Mouse (Mus musculus) stomach, adult 2 months (tissue): Measurements from ENCODE around the gene Spz1. TPM values are rescaled to one million over a fixed set of nuclear protein-coding genes. Genes with fewer than 3 reads are reported as not detected.

Experiments used
- polyA plus RNA-seq: library from polyadenylated mRNA; depleted of rRNA; stranded (reverse); fragments of >200 nt; gene quantifications from 2 replicates; pipeline ENCODE4 v1.2.3, GENCODE M21; 2012; rRNA removed

The Spz1 gene
- 0.06 TPM in 1 of 2 replicates, not detected in the other for polyA plus RNA-seq

DNA sequence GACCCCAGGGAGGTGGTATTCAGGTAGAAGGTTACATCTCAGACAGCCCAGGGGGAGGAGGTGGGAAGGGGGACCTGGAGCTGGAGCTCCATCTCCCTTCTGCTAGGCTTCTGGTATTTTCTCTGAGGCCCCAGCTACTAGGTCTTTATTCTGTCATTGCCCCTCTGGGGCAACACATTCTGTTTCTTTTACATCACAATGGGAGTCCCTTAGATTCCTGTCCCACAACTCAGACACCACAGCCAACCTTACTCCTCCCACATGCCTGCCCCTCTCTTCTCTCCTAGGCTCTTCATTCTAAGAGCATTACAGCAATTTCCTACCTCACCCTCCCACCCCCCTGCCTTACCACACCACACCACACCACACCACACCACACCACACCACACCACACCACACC, at the start of gene Spz1:
TSS of gene Spz1 (minus strand) at position 101 of the 400 bp plus-strand sequence.

DNA sequence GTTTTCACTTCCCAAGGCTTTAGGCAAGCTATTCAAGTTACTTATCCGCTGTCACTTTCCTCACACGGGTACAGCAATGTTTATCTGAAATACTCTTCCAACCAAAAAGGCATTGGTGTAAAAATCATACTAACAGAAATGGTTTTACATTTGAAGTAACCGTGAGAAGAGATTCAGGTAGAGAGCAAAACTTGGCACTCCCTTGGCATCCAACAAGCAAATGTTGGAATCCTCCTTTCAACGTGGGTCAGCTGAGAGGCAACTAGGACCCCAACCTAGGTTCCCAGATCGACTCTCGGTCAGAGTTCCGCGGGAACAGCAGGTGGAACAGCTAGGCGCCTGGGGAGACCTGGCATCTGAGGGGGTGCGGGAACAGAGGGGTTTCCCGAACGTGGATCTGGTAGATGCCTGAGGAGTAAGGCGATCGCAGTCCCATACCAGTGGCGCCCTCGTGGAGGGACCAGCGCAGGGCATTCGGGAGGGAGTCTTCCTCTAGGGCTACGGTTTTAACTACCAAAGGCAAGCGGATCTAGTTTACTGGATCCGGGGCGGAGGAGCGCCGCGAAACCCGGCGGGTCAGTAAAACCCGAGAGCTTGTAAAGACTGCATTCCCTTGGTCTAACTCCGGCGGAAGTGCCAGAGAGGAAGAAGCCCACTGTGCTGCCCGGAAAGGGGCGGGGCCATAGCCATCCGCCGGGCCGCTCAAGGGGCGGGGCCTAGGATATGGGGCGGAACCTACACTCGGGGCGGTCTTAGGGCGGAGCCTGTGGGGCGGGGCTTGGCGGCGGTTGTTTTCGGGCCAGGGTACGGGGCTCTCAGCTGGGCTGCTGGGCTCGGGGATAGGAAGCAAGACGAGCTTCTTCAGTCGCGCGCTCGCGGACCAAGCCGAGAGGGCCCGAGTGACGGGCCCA, 34.6 kb upstream of the Spz1 start, which contains the start of gene Serinc5:
TSS of gene Serinc5 (plus strand) at position 781 of the 911 bp plus-strand sequence.

DNA sequence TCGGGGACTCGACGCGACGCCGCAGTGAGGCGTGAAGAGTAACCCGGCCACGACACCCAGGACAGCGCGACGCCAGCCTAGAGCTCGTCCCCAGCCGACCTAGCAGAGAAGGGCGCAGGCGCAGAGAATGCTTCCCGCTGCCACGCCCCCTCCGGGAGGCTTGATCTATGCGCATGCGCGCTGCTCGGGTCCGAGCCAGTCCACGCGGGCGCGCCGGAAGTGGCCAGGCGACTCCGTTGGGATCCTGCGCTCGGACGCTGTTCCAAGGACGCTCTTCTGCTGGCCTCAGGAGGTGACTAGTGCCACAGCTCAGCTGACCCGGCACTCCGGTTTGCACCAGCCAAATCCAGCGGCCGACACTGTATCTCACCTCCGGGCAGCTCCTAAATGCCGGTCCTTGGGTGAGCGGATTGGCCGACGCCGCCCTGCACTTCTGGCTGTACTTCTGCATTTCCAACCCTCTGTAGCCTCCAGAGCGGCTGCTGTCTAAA, 45.2 kb downstream of the Spz1 start, which contains the start of gene Zfyve16:
TSS of gene Zfyve16 (minus strand) at position 148 of the 491 bp plus-strand sequence.

Other genes starting within 250 kb of the Spz1 start
- 0.11 and 0.20 TPM in 2 replicates for gene Dhfr, start 221.4 kb downstream of the Spz1 start, polyA plus RNA-seq
- gene Msh3, start 221.2 kb downstream of the Spz1 start, polyA plus RNA-seq: 0.69 and 0.81 TPM in 2 replicates
- not detected in 2 replicates for gene Ankrd34b, start 150.3 kb downstream of the Spz1 start, polyA plus RNA-seq
- gene Fam151b, start 92.2 kb downstream of the Spz1 start, polyA plus RNA-seq: 0.19 and 0.85 TPM in 2 replicates
- gene Zfyve16, start 45.3 kb downstream of the Spz1 start, polyA plus RNA-seq: 0.33 and 0.35 TPM in 2 replicates
- 6.6 and 10.5 TPM in 2 replicates for gene Serinc5, start 34.9 kb upstream of the Spz1 start, polyA plus RNA-seq
- gene Thbs4, start 218.6 kb upstream of the Spz1 start, polyA plus RNA-seq: 3.9 TPM in 2 replicates